Mouse (Mus musculus) intestine, embryonic 16.5 days (tissue): Measurements from ENCODE around the gene Epha5. TPM values are rescaled to one million over a fixed set of nuclear protein-coding genes. Genes with fewer than 3 reads are reported as not detected.

ENCODE experiments used
- ATAC-seq: fragments of 200-750 bp; cut with Nextera tagmentation; 2 replicates; pipeline ENCODE4 v1.8.0; 2017; ENCODE audit warnings: moderate TSS enrichment, moderate library complexity
- H3K27ac ChIP-seq: fragments of 300-500 bp; sonication (generic); 2 replicates; pipeline ENCODE4 v1.5.1; 2014; ENCODE audit warnings: mild to moderate bottlenecking, low read length
- H3K27me3 ChIP-seq: fragments of 300-500 bp; sonication (generic); replicated peaks from 2 replicates; pipeline ENCODE4 v1.6.1; 2014; ENCODE audit warnings: low read length, control low read depth, mixed read lengths; ENCODE audit not compliant: control insufficient read depth, insufficient read depth
- H3K36me3 ChIP-seq: fragments of 300-500 bp; sonication (generic); 2 replicates; pipeline ENCODE4 v1.6.1; 2014; ENCODE audit warnings: low read length, control low read depth; ENCODE audit not compliant: control insufficient read depth, insufficient read depth
- H3K4me1 ChIP-seq: fragments of 300-500 bp; sonication (generic); 2 replicates; pipeline ENCODE4 v1.6.1; 2014; ENCODE audit warnings: low read length, control low read depth, mixed read lengths; ENCODE audit not compliant: control insufficient read depth, insufficient read depth
- H3K4me2 ChIP-seq: fragments of 300-500 bp; sonication (generic); 2 replicates; pipeline ENCODE4 v1.6.1; 2014; ENCODE audit warnings: low read depth, low read length, control low read depth
- H3K4me3 ChIP-seq: fragments of 300-500 bp; sonication (generic); 2 replicates; pipeline ENCODE4 v1.5.1; 2014; ENCODE audit warnings: mild to moderate bottlenecking, low read length
- H3K9ac ChIP-seq: fragments of 300-500 bp; sonication (generic); 2 replicates; pipeline ENCODE4 v1.6.1; 2014; ENCODE audit warnings: low read depth, low read length
- H3K9me3 ChIP-seq: fragments of 300-500 bp; sonication (generic); 2 replicates; pipeline ENCODE4 v1.6.1; 2016; ENCODE audit warnings: low read length, control low read depth; ENCODE audit not compliant: control insufficient read depth
- WGBS: fragments of 180-500 bp; shearing (Covaris S2); extraction: QIAGEN DNeasy Blood & Tissue Kit; methylation state at CpG from one replicate; pipeline ENCODE4 v1.1.7; 2014; 5-methylcytosine and 5-hydroxymethylcytosine counted together
- polyA plus RNA-seq: library from polyadenylated mRNA; unstranded; fragments of >200 nt; fragmentation: Nextera tagmentation; extraction: Ambion mirVana; gene quantifications from 2 replicates; pipeline ENCODE4 v1.2.1, GENCODE M21; 2015

Gene Epha5
- polyA plus RNA-seq, 1 experiment from 2014 or later = 0.70 TPM

DNA sequence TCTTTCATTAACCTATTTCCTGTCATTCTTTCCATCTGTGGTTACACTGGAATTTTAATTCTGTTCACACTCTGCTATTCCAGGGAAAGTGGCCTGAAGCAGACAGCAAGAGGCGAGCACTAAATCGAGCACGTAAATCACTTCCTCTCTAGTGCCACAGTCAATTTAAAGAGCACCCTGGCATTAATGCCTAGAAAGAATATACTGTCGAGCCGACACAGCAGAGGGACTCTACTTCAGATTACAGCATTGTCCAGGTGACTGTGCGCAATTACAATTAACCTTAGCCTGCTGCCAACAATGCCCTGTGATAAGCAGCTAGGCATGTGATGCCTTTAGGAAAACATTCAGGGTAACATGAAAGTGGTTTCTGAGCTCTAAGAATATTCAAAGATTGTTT, 153.2 kb downstream of the Epha5 start:
- no peaks in the 10 kb centered on the region for H3K27me3 ChIP-seq
- no peak overlapping the region for H3K27ac ChIP-seq
- H3K36me3 ChIP-seq = no peaks in the 10 kb centered on the region
- no peak overlapping the region for H3K9ac ChIP-seq
- no peak overlapping the region for H3K4me3 ChIP-seq
- no peaks in the 10 kb centered on the region for H3K9me3 ChIP-seq
- ATAC-seq = no peak
- WGBS = 55% methylated on average over 6 of the region's 6 CpGs
- H3K4me1 ChIP-seq = no peaks in the 10 kb centered on the region
- no peak overlapping the region for H3K4me2 ChIP-seq

DNA sequence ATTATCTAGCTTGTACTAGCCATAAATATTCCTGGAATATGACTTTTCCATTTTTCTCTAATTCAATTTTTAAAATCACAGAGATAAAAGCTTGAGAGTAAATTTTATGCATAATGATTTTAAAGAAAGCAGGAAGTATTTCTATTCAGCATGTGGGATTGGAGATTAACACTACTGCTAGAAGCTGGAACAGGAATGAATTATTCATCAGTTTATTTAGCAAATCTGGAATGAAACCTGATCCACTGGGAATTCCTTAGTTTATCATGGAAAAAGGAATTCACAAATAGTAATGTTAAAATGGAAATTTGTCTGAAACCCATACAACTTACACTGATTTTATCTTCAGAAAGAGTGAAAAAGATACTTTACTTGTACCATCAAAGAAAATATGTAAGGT, 187.2 kb downstream of the Epha5 start:
- no peak overlapping the region for H3K4me2 ChIP-seq
- H3K4me1 ChIP-seq = no peaks in the 10 kb centered on the region
- H3K27ac ChIP-seq = no peak overlapping the region
- no peaks in the 10 kb centered on the region for H3K36me3 ChIP-seq
- no peaks in the 10 kb centered on the region for H3K9me3 ChIP-seq
- no peaks in the 10 kb centered on the region for H3K27me3 ChIP-seq
- H3K4me3 ChIP-seq = no peak overlapping the region
- no peak overlapping the region for H3K9ac ChIP-seq
- ATAC-seq = no peak

DNA sequence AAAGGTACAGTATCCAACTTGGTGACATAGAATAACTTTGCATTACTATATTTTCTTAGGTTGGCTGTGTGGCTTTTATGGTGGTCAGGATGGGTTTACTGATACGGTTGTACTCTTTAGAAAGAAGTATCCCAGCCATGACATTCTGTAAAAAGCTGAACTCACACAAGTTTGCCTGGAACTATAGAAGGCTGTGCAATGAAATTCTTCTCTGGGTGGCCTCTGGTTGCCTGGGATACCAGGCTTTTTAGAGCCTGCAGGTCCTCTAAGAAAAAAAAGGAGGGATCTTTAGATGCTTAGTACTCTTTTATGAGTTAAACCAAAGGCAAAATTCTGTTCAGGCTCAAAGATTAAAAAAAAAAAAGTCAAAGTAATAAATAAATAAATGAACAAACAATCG, 208.6 kb downstream of the Epha5 start:
- no peaks in the 10 kb centered on the region for H3K9me3 ChIP-seq
- no peaks in the 10 kb centered on the region for H3K27me3 ChIP-seq
- ATAC-seq = no peak
- H3K4me3 ChIP-seq = no peak overlapping the region
- 80% methylated on average over 2 of the region's 2 CpGs for WGBS
- H3K4me1 ChIP-seq = no peaks in the 10 kb centered on the region
- H3K27ac ChIP-seq = no peak overlapping the region
- H3K9ac ChIP-seq = no peak overlapping the region
- H3K4me2 ChIP-seq = no peak overlapping the region
- no peaks in the 10 kb centered on the region for H3K36me3 ChIP-seq

DNA sequence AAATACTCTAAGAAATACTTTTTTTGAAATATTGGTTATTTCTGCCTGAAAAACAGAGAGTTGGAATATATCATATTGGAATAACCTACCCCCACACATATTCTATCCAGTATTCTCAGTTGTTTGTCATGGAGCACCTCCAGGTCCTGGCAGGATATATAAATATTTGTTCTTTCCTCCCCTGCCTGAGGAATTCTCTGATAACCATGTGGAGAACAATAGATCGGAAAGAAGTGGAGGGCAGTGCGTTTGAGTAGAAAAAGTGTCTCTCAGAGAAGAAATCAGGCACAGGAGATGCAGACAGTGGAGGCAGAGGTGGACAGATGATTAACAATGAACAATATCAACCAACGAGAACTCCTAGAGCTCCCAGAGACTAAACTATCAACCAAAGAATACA, 223.8 kb downstream of the Epha5 start:
- 29% methylated on average over 3 of the region's 3 CpGs for WGBS
- no peak for ATAC-seq
- H3K27me3 ChIP-seq = no peaks in the 10 kb centered on the region

DNA sequence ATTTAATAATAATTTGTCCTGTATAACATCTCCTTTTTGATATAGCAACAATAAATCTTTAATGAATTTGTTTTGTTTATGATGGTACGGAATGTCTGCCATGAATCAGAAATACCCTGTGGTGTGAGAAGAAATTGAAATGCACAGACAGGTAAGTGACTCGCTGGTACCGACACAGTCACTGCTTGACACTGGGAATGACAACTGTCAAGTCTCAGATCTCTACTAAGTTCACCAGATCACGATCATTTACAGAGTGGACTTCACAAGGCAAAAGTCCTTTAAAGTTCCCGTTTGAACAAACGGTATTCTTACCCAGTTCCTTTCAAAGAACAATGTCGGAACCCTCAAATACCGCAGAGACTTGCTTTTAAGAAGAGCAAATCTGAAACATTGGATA, 233.0 kb downstream of the Epha5 start:
- Histone ChIP-seq H3K4me1 (no peaks in the 10 kb centered on the region), H3K9me3 (no peaks in the 10 kb centered on the region), H3K4me3 (no peak overlapping the region), H3K9ac (no peak overlapping the region), H3K36me3 (no peaks in the 10 kb centered on the region), H3K27ac (no peak overlapping the region), H3K27me3 (no peaks in the 10 kb centered on the region), H3K4me2 (no peak overlapping the region)
- ATAC-seq = no peak
- WGBS = 89% methylated on average over 8 of the region's 8 CpGs

More for the DNA sequence above, 223.8 kb downstream of the Epha5 start:
- Histone ChIP-seq H3K4me2 (no peak overlapping the region), H3K9ac (no peak overlapping the region), H3K4me1 (no peaks in the 10 kb centered on the region), H3K9me3 (no peaks in the 10 kb centered on the region), H3K4me3 (no peak overlapping the region), H3K27ac (no peak overlapping the region), H3K36me3 (no peaks in the 10 kb centered on the region)

DNA sequence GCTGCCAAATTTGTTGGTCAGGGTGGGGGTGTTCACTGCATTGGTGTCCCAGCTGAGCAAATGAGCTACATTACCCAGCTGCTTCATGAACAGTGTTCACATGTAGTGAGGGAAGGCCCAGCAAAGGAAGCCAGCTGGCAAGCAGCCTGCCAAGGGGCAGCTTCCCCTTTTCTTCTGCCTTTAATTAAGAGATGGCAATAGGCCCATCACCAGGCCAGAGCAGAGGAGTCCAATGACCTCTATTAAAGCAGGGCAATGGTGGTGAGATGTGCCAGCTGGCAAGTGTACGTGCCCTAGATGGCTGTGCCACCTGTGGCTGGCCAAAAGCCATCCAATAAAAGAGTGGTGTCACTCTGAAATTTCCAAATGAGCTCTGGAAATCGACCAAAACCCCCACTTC, 264.1 kb downstream of the Epha5 start:
- Histone ChIP-seq H3K4me2 (no peak overlapping the region), H3K9me3 (no peaks in the 10 kb centered on the region), H3K9ac (no peak overlapping the region), H3K4me1 (no peaks in the 10 kb centered on the region), H3K27me3 (no peaks in the 10 kb centered on the region), H3K36me3 (no peaks in the 10 kb centered on the region), H3K27ac (no peak overlapping the region), H3K4me3 (no peak overlapping the region)
- ATAC-seq = no peak
- WGBS = 54% methylated on average over 2 of the region's 2 CpGs

DNA sequence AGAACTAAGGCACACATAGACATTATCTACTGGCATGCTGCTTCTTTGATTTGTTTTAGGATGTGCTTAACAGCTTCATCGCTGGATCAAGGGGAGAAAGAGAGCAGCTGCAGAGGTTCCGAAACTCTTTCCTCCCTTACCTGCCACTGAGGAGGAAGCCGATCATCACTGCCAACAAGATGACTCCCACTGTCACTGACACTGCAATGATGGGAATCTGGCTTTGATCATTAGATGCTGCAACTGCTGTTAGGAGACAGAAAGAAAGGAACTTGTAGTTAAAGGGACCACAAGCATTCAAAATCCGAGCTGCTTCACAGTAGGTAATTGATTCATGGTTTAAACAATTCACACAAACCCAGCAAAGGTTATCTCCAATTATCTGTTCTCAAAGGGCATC, 275.0 kb downstream of the Epha5 start:
- no peak overlapping the region for H3K4me3 ChIP-seq
- no peaks in the 10 kb centered on the region for H3K27me3 ChIP-seq
- no peak for ATAC-seq
- no peaks in the 10 kb centered on the region for H3K36me3 ChIP-seq
- no peaks in the 10 kb centered on the region for H3K9me3 ChIP-seq
- H3K9ac ChIP-seq = no peak overlapping the region
- no peak overlapping the region for H3K4me2 ChIP-seq
- WGBS = 32% methylated on average over 4 of the region's 4 CpGs
- no peak overlapping the region for H3K27ac ChIP-seq
- no peaks in the 10 kb centered on the region for H3K4me1 ChIP-seq

DNA sequence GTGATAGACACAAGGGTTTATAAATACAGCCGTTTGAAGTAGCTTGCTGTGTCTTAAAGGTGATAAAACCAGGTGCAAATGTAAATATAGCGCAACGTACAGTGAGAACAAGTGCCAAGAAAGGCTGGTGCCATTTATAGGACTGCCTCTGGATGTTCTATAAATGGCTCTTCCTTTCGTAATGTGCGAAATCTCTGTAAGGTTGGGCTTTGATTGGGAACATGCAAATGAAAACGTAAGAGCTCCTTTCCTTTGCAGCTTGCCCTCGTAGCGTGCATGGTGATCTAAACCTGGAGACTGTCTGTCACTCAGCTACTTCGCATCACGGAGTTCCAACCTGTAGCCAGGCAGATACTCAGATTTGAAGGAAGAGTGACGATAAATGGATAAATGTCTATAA, 321.2 kb downstream of the Epha5 start:
- no peaks in the 10 kb centered on the region for H3K4me1 ChIP-seq
- WGBS = 75% methylated on average over 11 of the region's 11 CpGs
- no peaks in the 10 kb centered on the region for H3K36me3 ChIP-seq
- H3K4me2 ChIP-seq = no peak overlapping the region
- no peak overlapping the region for H3K4me3 ChIP-seq
- H3K27ac ChIP-seq = no peak overlapping the region
- H3K9me3 ChIP-seq = no peaks in the 10 kb centered on the region
- no peaks in the 10 kb centered on the region for H3K27me3 ChIP-seq
- no peak overlapping the region for H3K9ac ChIP-seq
- no peak for ATAC-seq

DNA sequence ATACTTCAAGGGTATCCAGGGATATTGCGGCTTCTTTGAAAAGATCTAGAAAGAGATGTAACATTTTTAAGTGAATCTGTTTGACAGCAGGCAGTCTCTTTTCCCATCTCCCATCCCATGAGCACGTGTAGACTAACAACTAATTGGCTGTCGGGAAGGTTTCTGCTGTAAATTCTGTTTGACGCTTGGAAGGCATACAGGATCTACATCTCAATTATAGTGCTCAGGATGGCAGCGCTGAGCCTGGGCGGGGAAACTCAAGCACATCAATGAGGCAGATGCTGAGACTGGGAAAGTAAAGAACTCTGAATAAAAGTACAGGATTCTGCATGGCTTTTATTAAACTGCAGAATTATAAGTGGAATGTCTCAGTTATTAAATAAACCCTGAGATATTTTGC, 335.9 kb downstream of the Epha5 start:
- WGBS = 65% methylated on average over 6 of the region's 6 CpGs
- Histone ChIP-seq H3K36me3 (no peaks in the 10 kb centered on the region), H3K4me3 (no peak overlapping the region), H3K9ac (no peak overlapping the region), H3K9me3 (no peaks in the 10 kb centered on the region), H3K4me2 (no peak overlapping the region), H3K27ac (no peak overlapping the region), H3K4me1 (no peaks in the 10 kb centered on the region), H3K27me3 (no peaks in the 10 kb centered on the region)
- ATAC-seq = no peak

DNA sequence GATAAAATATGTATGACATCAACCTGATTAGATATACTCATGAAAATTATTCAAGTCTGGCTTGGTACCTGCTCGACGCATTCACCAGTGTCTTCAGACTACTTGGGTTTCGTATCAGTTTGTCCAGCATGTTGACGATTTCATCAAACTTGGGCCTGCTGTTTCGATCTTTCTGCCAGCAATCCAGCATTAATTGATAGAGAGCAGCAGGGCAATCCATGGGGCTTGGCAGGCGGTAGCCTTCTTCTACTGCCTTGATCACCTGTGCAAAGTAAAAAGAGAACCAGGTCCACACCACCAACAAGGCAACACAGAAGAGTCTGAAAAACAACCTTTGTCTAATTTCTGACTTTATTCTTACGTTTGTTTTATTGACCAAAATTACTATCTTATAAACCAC, 346.2 kb downstream of the Epha5 start:
- 89% methylated on average over 7 of the region's 7 CpGs for WGBS
- no peak overlapping the region for H3K4me2 ChIP-seq
- ATAC-seq = no peak
- no peak overlapping the region for H3K4me3 ChIP-seq
- no peaks in the 10 kb centered on the region for H3K27me3 ChIP-seq
- H3K27ac ChIP-seq = no peak overlapping the region
- H3K36me3 ChIP-seq = no peaks in the 10 kb centered on the region
- no peaks in the 10 kb centered on the region for H3K4me1 ChIP-seq
- H3K9me3 ChIP-seq = no peaks in the 10 kb centered on the region
- no peak overlapping the region for H3K9ac ChIP-seq
